Mouse (Mus musculus) hindlimb bud, embryonic 11.5 days (tissue): ENCODE measurements around the gene Rassf5.

Experiments used
- DNase-seq: peaks from one replicate; pipeline ENCODE4 v3.0.0-alpha.2; 2012; ENCODE audit warnings: low read depth, low spot score; ENCODE audit errors: extremely low spot score

Gene Rassf5

DNA sequence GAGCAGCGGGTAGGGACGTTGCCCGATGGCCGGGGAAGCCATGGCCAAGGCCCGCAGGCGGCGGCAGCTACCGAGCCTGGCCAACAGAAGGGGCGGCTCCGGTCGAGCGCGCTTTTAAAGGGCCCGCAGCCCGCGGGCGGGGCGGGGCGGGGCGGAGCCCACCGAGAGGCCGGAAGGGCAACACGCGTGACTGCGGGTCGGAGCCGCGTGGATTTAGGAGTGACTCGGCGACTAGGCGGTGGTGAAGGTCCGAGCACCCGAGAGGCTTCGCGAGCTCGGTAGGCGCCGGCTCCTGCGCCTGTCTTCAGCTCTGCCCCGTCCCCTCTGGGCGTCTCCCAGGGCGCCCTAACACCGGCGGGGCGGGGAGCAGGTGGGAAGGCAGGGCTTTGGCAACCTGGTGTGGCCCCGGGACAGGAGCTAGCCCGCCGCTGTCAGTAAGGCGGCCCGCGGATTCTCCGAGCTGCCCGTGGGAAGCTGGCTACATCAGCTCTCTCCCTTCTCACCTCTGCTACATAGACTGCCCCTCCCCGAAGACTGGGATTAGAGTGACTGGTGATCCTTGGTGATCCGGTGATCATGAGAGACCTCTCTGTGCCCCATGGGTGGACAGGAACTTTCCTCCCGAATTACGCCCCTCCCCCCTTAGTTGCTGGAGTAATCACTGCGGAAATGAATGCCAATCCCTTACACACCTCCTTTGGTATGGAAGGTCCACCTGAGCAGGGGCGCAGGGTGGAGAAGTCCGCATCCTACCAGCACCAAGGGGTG is at the start of gene Rassf5:
Gene Rassf5, minus strand, starts transcription at position 170 of the 768 bp plus-strand sequence.
- DNase-seq: no peak

- DNase-seq: no peak
Measured at GRCm38 (mm10) chr1:131293922-131294250, 48.8 kb upstream of the Rassf5 start.

DNA sequence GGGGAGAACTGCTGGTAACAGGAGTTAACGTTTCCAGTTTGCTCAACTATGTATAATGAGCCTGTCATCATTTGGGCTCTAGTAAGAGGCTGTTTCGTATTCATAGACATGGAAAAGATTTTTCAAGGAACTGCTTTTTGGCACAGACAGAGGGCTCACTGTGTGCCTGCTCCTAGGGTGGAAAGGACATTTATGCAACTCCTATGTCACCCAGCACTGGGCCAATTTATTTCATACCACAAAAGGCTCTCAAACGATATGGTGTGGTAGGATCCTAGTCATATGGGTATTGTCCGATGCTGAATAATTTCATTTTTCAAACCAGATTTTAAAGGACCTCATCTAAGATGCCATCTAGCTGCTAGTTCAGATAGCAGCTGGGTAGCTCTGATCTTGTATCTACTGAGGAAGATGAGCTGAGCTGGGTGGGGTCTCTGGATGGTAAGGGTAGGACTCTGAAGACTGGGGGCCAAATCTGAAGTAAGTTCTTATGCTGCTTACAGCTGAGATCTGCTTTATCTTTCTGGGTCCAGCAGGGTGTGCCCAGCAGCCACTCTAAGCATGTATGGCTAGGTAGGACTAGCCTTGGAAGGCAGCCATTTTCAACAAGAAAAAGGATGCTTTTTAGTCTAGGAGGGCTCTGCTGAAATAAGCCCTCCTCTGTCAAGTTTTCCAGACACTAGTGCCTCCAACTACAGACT is 48.3 kb upstream of the Rassf5 start:
- DNase-seq: no peak

DNA sequence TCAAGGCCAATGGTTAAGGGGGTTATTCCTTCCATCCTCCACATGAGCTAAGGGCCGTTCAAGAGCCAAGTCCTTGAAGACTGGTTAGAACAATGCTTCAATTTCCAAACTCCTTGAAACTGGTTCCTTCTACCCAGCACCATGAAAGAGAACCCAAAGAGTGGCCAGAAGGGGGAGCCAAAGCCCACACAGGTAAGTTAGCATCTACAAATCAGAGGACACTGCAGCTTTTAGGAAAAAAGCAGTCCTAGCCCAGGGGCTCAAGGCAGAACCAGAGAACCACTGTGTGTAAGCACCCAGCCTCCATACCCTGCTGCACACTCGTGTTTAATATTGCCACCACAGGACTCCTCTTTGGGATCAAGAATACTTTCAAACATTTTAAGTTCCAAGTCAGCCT is 45.6 kb upstream of the Rassf5 start:
- peak; percentile 37 for DNase-seq

GRCm38 (mm10) chr1:131288938-131289337 is 43.9 kb upstream of the Rassf5 start:
- DNase-seq: no peak

DNA sequence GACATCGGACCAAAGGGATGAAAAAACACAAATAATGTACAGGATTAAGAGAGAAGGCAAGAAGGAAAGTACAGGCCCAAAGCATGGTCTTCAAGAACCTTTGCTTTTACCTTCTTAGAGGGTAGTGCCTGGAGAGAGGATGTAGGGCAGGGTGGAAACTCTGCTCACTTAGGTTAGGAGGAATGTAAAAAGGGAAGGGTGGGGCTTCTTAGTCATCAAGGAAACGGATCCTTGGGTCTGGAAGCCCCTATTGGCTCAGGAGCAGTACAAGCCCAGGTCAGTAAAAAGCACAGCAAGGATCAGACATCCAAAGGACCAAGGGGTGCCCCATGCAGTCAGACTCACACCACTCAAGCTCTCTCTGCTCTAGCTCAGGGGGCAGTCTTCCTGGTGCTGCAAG is 42.2 kb upstream of the Rassf5 start:
- no peak for DNase-seq

DNA sequence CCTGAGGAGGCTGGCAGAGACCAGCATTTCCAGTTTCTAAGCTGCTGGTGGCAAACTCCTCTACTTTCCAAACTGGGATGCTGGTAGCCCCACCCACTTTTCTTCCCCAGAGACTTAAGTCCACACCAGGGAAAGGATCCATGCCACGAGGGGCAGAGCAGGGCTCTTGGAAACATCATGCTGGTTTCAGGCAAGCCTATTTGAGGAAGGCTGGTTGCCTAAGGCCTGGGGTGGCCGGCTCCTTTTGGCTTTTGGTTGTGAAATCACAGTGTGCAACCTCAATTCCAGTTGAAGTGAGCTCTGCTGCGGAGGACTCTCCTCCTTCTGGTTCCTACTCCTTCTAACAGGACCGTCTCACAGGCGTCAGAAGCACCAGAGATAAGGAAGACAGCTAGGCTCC is 41.7 kb upstream of the Rassf5 start:
- DNase-seq: no peak

DNA sequence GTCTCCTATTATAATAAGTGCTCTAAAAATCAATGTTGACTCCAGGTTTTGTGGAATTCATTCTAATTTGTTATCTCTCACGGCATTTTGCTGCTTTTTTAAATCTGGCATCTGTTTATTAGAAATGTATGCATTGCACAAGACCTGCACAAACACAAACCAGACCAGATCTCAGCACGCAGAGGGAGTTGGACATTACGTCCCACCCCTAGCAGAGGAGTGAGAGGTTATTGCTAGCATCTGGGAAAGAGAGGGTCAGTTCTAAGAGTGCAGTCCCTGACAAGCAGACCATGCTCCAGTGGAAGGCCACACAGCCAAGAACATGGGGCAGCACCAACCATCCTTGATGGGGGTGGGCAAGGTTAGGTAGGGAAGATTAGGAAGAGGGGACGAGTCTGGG is 39.6 kb upstream of the Rassf5 start:
- DNase-seq: no peak

GRCm38 (mm10) chr1:131284167-131284566 is 39.1 kb upstream of the Rassf5 start:
- no peak for DNase-seq

DNA sequence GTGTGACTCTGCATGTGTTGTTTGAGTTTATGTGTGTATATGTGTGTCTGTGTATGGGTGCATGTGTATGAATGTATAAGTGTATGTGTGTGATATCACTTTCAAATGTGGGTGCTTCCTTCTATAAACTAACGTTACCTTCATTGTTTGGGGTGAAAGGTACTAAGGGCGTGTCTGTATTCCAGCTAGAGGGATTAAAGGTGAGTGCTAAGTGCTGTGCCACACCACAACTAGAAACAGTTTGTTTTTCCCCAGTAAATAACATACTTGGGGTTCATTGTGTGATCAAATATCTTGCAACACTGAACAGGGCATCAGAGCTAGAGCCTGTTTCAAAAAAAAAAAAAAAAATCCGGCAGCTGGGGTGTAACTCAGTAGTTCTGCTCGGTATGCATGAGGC is 36.7 kb upstream of the Rassf5 start:
- DNase-seq: no peak

- DNase-seq: no peak
Measured at GRCm38 (mm10) chr1:131280280-131280679, 35.2 kb upstream of the Rassf5 start.

- no peak for DNase-seq
Measured at GRCm38 (mm10) chr1:131279456-131279776, 34.4 kb upstream of the Rassf5 start, which contains the start of gene Ikbke. Gene Ikbke (minus strand): TSS chr1:131279606.

GRCm38 (mm10) chr1:131278606-131279455 is 33.8 kb upstream of the Rassf5 start:
- no peak for DNase-seq

GRCm38 (mm10) chr1:131276831-131277230 is 31.8 kb upstream of the Rassf5 start:
- no peak for DNase-seq

GRCm38 (mm10) chr1:131275577-131275976 is 30.5 kb upstream of the Rassf5 start:
- no peak for DNase-seq

GRCm38 (mm10) chr1:131274725-131275539 is 29.9 kb upstream of the Rassf5 start:
- no peak for DNase-seq

- DNase-seq: peak; percentile 88
Measured at GRCm38 (mm10) chr1:131269797-131270578, 24.9 kb upstream of the Rassf5 start.

- no peak for DNase-seq
Measured at GRCm38 (mm10) chr1:131268776-131269175, 23.7 kb upstream of the Rassf5 start.

DNA sequence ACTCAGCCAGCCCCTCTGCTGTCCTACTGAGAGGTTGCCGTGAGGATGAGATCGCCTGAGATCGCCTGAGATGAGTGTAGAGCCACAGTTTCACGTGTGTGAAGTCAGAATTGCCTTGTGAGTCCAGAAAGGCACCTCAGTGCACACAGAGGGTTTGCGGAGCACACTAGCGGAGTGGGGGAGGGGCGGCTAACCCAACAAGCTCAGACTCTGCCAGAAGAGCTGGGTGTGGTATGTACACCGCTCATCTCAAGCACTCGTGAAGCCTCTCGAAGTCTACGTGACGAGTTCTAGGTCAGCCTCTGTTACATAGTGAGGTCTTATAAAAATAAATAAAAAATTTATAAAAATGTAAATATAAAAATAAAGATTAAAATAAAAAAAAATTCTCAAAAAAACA is 18.8 kb upstream of the Rassf5 start:
- no peak for DNase-seq

GRCm38 (mm10) chr1:131260309-131260656 is 15.2 kb upstream of the Rassf5 start:
- DNase-seq: peak; percentile 35
